Mouse (Mus musculus) spleen, postnatal 36 days (tissue): ENCODE measurements around the gene Lrrc3b.

Experiments used
- DNase-seq, 2 experiments: peaks; one replicate each; pipeline ENCODE4 v3.0.0; 2022; ENCODE audit warnings: low spot score in 2 of 2, mixed read lengths in 1 of 2

The Lrrc3b gene

DNA sequence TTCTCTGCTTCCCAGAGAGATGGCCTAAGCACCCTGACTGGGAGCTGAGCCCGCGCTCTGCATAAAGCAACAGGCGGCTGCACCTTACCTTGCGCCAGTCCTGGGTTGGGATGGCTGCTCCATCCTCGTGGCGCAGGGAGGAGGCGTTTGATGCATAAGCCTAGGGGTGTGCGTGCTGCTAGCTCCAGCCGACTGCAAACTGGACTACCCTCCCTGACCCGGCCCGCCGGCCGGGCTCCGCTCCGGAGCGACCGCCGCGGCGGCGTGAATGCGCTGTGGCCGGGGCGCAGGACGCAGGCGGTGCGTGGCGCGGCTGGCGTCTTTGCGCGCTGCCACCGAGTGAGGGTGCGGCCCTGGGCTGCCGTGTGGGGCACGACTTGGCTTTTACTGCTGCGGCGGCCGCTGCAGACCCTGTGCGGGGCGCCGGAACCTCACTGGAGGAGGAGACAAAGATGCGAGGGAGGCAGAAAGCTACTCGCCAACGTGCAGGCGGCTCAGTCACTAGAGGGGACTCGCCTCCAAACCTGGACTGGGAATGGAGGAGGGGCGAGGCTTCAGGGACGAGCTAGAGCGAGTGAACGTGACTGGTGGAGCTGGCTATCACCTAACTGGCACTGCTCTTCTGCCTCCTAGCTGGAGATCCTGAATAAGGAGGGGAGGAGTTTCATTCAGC is at the start of gene Lrrc3b:
Gene Lrrc3b (minus strand): TSS at position 503 of the 673 bp plus-strand sequence.
- DNase-seq = no peak

DNA sequence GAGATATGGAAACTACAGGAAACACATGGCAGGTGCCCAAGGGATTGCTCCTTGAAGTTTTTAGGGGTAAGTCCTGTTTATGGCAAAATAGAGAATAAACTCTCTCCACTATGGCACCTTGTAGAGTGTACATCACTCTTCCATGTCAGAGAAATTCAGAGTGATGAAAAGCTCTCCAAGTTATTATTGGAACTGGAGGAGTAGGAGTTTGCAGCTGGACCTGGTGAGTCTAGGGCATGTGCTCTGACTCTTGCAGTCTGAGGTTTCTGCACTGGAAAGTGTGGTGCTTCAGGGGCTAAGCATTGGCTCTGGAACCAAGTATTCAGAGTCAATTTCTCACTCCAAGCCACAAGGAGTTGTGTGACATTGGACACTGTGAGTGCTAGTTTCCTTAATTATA is 38.9 kb upstream of the Lrrc3b start:
- DNase-seq = no peak

DNA sequence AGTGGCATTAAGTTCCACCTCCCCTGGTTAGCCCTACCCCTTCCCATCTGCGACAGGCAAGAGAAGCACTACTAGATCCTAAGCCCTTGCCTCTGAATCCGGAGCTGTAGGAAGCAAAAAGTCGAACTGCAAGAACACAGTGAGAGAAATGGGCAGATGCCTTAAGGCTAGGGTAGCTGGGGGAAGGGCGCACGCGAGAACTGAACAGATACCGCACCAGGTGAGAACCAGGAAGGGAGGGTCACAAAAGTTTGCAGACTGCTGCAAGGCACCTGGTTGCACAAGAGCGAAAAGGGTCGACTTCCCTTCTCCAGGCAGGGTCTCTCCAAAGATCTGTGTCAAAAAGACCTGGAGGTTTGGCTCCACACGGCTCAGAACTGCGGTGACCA is 697 bp downstream of the Lrrc3b start:
- DNase-seq = no peak

DNA sequence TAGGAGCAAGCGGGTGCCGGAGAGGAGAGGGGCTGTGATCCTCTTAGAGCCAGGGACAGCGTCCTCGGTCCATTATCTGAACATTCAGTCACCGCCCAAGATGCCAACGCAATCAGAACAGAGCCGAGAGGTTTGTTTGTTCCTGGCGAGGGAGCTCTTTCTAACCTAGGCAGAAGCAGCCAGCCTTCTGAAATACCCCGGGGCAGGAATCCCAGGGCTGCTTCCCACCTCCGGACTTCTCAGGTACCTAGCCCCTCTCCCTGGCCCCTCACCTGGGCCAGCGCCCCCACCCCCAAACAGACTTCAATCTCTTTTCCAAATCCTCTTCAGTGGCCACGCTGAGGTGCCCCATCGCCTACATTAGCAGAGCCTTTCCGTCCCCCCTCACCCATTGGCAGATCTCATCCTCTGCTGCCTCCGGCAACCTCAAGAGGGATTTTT is 1.3 kb downstream of the Lrrc3b start:
- DNase-seq = no peak

DNA sequence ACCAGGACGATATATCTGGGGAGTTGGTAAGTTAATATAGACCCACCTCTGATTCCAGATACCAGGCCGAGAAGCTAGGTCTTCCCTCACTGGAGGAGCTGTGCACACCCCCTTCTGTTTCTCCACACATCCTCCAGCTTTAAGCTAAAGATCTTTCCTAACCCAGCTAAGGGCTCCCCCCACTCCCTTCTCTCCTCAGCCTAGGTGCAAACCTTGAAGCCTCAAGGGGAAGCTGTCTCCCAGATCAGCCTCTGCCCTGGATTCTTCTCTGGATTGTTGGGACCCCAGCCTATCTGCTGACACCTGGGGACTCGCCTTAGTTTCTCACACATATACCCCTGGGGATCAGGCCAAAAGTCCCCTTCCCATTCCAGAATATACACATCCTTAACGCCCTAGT is 1.7 kb downstream of the Lrrc3b start:
- DNase-seq = no peak

DNA sequence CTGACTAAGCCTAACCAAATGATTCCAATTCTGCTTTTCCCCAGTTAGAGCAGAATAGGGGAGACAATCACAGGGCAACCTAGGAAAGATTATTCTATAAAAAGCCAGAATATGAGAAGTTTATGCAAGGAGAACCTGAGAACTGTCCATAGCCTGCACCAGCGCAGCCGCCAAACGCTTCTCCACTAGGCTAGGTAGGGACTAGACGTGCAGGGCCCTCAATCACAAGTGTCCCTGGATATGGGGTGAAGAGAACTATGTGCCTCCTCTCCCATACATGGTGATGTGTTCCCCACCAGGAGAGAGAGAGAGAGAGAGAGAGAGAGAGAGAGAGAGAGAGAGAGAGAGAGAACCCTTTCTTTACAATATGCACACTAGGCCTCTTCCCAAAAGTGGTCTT is 2.2 kb downstream of the Lrrc3b start:
- DNase-seq = no peak

DNA sequence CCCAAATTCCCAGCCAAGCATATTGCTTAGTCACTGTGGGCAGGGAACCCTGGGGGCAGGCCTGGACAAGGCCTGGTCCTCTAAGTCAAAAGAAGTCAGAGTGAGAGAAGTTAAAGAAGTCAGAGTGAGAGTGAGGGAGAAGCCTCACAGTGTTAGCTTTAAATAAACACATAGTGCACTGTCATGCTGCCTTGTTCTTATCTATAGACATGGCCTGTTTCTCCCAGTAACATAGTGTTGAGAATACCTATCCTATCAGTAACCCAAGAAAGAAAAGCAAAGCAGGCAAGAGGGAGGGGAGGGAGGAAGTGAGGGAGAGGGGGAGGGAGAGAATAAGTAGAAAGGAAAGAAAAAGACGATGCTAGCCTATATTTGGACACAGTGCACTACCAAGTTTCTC is 6.4 kb downstream of the Lrrc3b start:
- DNase-seq = no peak

DNA sequence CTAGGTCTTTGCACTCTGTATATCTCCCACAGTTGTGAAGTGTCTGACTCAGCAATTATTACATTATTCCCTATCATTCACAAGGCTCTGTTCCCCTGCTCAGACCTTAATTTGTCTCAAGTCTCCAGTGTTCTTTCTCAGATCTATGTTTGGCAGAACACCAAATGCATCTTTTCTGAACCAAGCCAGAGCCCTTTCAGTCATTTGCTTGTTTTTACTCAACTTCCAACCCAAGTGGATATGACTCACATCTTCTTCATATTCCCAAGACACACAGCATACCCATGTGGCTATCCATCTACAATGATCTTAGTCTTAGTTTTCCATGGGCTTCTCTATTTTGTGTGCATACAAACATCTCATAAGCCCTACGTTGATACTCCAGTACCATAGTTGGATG is 17.2 kb downstream of the Lrrc3b start:
- DNase-seq = no peak

DNA sequence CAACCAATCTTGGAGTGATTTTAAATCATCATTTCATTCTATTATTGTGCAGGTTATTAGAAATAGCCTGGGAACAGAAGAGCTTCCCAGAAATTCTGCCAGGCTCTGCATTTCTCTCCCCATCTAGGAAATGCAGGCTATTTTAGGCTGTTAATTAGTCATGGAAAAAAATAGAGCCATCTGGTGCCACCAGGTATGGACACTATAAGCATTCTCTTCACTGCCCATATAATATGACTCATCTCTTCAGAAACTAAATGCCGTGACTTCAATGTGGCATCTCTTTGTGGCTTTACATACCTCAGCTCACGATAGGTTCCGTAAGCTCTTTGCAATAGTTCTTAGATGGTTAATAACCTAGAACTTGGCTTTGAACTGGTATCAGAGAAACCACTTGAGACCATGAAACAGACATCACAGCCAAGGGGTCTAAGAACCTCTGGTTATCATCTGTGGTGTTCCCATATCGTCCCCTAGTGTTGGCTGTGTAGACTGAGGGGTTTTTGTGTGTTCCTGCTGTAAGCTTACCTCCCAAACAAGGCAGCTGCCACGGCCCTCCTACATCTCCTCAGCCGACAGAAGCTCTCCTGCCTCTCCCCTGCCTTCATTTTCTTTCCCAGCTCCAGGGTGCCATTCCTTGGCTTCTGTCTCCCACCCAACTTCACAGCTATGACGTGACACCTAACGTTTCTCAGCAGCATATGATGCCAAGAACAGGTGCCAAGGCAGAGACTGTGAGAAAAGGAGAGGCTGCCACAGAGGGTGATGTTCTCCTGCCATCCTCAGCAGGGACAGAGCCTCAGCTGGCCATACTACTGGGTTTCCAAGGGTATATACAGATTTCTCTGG is 27.9 kb downstream of the Lrrc3b start:
- no peak for DNase-seq

DNA sequence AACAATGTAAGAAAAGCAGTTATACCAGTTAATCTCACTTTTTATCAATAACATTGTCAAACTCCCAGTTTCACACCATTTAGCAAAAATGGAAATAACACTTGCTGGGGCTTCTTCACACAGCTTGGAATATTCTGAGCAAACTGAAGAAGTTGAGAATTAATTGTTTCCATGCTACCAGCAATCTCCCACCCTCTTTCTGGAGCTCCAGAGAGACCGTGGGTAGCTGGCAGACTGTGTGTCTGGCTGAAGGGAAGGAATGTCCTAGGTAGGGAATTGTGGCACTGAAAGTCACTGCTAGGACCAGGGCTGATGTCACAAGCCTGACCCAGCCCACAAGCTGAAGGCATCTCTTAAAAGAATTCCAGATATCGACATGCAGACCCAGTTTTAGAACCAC is 53.3 kb downstream of the Lrrc3b start:
- DNase-seq = no peak

DNA sequence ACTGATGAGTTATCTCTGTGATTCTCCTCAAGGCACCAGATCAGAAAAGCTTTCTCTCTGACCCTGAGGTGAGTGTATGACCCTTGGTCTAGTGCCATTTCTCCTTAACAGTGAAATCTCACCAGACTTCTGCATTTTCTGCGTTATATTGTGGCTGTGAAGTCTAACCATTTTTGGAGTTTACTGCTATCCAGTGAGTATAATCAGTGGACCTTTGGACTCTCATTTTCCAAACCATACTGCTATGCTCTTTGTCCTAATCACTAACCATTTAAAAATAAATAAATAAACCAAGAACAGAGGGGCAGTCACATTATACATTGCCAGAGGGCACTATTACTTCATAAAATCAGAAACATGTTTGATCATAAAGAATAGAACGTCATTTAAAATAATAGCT is 53.8 kb downstream of the Lrrc3b start:
- DNase-seq = no peak

DNA sequence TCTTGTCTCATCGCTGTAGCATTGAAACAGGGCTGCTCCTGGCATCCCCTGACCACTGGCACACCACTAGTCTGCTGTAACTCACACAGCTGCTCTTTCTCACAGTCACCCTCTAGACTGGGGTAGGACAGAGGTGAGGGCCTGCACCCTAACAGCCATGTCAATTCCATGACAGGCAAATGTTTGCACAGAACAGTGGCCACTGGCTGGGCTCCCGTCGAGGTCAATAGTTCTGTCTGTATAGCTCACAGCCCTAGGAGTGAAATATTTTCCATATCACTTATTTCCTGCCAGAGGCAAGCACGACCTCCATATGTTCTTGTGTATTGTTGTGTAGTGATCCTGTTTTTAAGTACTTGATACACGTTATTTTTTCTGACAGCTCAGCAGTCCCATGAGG is 54.3 kb downstream of the Lrrc3b start:
- DNase-seq = no peak

DNA sequence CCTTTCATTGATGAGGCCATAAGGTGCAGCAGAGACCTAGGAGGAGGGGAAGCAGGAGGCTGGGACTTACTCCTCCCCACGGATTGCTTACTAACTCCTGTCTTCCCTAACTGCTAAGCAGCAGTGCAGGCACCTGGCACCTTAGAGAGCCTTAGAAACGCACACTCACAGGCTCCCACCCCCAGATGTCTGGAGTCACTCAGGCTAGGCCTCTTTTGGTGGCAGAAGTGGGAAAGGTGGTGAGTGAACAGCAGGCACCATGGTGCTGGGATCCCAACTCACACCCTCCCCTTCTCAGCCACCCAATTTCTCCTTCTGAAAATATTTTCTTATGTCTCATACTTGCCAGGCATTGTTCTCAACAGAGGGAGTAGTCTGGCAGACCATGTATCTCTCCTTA is 55.7 kb downstream of the Lrrc3b start:
- DNase-seq = no peak

DNA sequence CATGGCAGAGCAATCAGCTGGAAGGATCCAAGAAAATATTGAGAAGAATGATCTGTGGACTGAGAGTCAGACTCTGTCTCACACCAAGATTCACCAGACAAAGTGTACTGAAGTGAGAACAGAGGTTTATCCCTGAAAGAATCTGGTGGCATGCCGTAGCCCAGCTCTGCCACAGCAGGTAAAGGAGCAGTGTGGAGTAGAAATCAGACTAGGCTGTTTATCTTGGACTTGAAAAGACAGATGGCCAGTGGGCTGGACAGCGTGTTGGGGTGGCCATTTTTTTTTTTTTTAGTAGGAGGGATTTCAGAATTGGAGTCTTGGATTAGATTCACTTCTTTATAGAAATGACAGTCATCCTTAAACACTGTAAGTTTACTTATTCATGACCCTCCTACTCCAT is 61.4 kb downstream of the Lrrc3b start:
- no peak for DNase-seq

DNA sequence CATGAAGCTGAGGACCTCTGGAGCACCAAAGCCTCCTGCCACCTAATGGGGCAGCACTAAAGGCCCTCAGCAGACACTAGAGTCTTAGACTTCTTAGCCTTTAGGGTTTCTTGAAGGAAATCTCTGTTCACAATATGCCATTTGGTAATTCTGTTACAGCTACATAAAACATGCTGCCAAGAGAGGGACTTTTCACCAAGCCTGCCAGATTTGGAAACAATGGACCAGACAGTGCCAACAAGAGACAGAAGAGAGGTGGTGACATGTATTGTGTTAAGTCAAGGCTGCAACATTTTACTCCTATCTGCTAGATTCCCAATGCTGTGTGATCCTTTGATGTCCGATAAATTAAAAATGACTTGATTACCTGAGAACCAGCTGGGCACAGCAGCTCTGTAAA is 62.0 kb downstream of the Lrrc3b start:
- no peak for DNase-seq

DNA sequence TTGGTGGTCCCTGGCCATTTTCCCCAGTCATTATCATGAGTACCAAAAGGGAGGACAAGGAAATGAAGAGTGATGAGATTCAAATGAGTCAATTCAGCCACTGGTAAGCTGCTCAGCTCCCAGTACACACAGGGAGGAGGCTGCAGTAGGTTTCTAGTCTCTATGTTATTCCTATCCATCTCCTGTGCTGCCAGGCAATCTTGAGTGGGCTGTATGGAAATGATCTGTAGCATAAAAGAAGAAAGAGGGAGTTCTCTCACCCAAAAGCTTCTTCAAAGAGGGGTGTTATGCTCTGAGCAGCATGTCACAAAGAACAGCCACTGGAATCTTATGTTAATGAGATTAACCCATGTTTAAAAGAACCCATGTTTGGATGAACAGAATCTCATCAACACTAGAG is 64.5 kb downstream of the Lrrc3b start:
- DNase-seq = no peak

DNA sequence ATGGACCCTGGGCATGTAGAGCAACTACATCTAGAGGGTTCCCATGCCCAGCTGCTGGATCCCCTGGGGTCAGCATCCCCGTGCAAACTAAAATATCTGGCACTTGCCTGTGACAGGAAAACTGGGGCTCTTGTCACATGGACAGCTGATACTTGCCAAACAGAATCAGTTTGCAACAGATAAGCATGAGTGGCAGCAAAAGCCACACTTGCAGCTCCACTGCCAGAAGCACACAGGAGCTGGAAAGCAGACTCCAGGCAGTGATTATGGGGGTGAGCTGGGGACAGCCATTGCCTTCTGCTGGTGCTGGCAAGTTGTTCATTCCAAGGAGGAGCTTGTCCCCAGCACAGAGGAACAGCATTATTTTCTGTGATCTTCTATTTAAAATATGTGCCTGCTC is 65.8 kb downstream of the Lrrc3b start:
- DNase-seq = no peak

DNA sequence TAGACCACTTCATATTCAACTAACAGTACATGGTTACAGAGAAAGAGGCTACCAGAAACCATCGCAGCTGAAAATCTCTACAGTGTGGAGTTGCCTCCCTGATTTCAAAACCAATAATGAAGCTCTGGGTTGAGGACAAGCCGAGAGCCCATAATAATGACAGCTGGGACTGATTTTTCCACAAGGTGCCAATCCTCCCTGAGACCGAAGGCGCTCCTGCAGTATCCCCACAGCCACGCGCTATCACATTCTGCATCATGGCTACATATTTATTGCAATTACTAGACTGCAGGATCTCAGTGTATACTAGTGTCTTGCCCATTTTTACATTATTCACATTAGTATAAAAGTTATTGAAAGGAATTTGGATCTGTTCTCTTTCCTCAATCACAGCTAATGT is 73.7 kb downstream of the Lrrc3b start:
- no peak for DNase-seq

DNA sequence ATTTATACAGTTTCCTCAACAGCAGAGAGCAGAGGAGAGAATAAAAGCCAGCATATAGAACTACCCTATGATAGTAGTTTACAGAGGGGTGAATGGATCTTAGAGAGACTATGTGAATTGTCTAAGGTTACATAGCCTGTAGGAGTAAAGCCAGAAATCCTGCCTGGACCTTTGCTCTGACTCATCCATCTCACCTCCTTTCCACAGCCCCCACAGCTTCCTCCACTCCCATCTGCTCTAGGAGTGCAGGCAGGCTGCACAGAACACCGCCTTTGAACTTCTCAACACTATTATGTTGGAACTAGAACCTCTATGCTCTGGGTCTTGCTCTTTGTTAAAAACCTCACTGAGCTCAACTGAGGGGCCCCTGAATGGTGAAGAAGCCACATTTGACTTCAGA is 78.9 kb downstream of the Lrrc3b start:
- no peak for DNase-seq

DNA sequence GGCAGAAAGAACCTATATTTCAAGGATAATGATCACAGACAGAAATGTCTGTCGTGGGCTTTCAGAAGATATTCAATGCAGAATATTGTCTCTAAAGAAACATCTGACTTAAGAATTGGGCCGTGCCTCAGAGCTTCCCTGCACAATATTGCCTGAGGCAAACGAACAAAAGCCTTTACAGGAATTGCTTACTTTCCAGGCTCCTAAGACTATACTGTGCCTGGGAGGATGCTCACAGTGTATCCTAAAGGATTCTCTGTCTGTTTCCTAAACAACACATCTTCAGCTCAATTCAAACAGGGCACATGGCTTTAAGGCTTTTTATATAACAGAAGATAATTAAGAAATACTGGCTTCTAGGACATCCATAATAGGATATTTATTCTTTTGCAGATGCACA is 79.7 kb downstream of the Lrrc3b start:
- no peak for DNase-seq

DNA sequence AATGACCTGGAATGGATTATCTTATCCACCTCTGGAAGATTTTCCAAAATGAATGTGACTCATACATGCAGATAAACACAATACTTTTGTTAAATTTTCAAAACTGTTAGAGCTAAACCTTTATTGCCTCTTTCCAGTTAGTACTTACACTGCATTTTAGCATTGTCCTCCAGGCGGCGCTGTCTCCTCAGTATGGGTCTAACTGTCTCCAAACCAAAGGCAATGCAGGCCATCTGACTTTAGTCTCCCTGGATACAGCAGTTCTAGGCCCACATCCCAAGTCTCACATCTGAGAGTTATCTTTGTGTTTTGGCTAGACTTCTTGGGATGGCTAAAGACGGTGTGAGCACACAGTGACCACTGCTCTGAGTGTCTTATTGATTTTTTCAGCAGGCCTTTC is 83.3 kb downstream of the Lrrc3b start:
- peak; percentile 42 to 61 for DNase-seq

DNA sequence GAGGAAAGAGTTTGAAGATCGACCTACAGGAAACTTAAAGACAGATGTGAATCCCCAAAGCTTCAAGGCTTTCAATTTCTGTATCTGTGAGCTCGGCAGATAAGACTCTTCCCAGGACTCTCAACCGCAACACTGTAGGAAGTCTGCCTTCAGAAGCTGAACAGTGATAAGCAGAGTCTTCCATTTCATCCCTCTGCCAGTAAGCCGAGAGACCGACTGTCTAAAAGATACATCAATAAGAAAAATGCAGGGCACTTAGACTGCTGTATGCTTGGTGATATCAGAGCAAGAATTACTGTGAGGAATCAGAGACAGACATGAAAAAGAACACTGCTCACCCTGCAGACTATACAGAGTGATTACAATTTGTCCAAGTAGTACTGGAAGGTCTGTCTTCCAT is 84.5 kb downstream of the Lrrc3b start:
- DNase-seq = no peak

DNA sequence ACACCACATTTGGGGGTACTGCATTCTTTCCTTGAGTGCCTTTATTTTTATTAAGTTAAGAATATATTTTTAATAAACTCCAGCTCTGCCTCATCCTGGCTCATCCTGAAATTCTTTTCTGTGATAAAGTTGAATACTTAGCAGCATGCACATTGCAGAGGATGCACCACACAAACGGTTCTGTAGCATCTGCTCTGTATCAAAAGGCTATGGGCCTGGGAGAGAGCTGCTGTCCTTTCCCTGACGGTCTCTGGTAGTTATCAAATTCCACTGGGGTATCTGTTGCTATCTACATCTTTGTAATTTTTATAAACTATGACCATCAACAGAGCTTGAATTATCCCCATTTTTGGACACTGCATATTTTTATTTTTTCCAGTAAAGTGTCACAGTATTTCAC is 105.7 kb downstream of the Lrrc3b start:
- DNase-seq = no peak

DNA sequence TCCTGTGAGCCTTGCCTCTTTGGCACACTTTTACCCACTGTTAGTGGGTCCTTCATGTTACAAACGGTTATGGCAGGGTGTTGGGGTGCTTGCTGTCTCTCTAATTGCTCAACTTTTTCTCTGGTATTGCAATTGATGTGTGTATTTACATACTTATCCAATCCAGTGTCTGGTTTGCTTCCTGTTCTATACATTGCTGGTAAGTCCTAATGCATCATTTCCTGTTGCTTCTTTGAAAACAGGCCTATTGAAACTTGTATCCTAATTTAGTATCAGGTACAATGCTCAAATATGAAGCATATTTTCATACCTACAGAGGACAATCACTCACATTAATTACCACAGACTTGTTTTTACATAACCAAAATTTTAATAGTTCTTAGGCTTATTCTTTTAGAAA is 107.4 kb downstream of the Lrrc3b start:
- no peak for DNase-seq
